Mouse (Mus musculus) midbrain, postnatal 0 days (tissue): ENCODE measurements around the gene AC161166.1. TPM values are rescaled to one million over a fixed set of nuclear protein-coding genes. Genes with fewer than 3 reads are reported as not detected.

Source experiments
- ATAC-seq: fragments of 200-750 bp; cut with Nextera tagmentation; 2 replicates; pipeline ENCODE4 v1.8.0; 2017; ENCODE audit warnings: moderate number of reproducible peaks, mild to moderate bottlenecking, moderate TSS enrichment, moderate library complexity; ENCODE audit not compliant: low FRiP score
- DNase-seq: peaks from one replicate; pipeline ENCODE4 v3.0.0-alpha.2; 2015; ENCODE audit warnings: low spot score
- H3K27ac ChIP-seq: fragments of 300-500 bp; sonication (generic); 2 replicates; pipeline ENCODE4 v1.5.1; 2014; ENCODE audit warnings: low read depth, mild to moderate bottlenecking, low read length, mixed read lengths
- H3K27me3 ChIP-seq: fragments of 300-500 bp; sonication (generic); 2 replicates; pipeline ENCODE4 v1.6.1; 2014; ENCODE audit warnings: low read length, control low read depth, mixed read lengths; ENCODE audit not compliant: insufficient read depth
- H3K36me3 ChIP-seq: fragments of 300-500 bp; sonication (generic); 2 replicates; pipeline ENCODE4 v1.6.1; 2014; ENCODE audit warnings: low read length, control low read depth, mixed read lengths; ENCODE audit not compliant: insufficient read depth
- H3K4me1 ChIP-seq: fragments of 300-500 bp; sonication (generic); 2 replicates; pipeline ENCODE4 v1.6.1; 2014; ENCODE audit warnings: mild to moderate bottlenecking, control low read depth, antibody characterized with exemption, low read length, mixed read lengths; ENCODE audit not compliant: insufficient read depth
- H3K4me2 ChIP-seq: fragments of 300-500 bp; sonication (generic); 2 replicates; pipeline ENCODE4 v1.6.1; 2014; ENCODE audit warnings: low read depth, mild to moderate bottlenecking, low read length, mixed read lengths; ENCODE audit not compliant: poor library complexity, severe bottlenecking
- H3K4me3 ChIP-seq: fragments of 300-500 bp; sonication (generic); 2 replicates; pipeline ENCODE4 v1.5.1; 2014; ENCODE audit warnings: low read depth, mild to moderate bottlenecking, low read length, moderate library complexity
- H3K9ac ChIP-seq: fragments of 300-500 bp; sonication (generic); replicated peaks from 2 replicates; pipeline ENCODE4 v1.6.1; 2014; ENCODE audit warnings: mild to moderate bottlenecking, low read length, moderate library complexity, mixed read lengths; ENCODE audit not compliant: poor library complexity, severe bottlenecking
- H3K9me3 ChIP-seq: fragments of 300-500 bp; sonication (generic); 2 replicates; pipeline ENCODE4 v1.6.1; 2016; ENCODE audit warnings: low read length, control low read depth
- CTCF ChIP-seq: IDR thresholded peaks from 2 replicates; pipeline ENCODE4 v1.5.1; 2016; ENCODE audit warnings: antibody characterized with exemption, mild to moderate bottlenecking
- WGBS: fragments of 180-500 bp; shearing (Covaris S2); extraction: QIAGEN DNeasy Blood & Tissue Kit; methylation state at CpG from one replicate; pipeline ENCODE4 v1.1.7; 2014; 5-methylcytosine and 5-hydroxymethylcytosine counted together
- polyA plus RNA-seq: library from polyadenylated mRNA; unstranded; fragments of >200 nt; fragmentation: Nextera tagmentation; extraction: Ambion mirVana; gene quantifications from 2 replicates; pipeline ENCODE4 v1.2.1, GENCODE M21; 2015
- total RNA-seq: library from RNA; depleted of rRNA; stranded (reverse); fragments of >200 nt; gene quantifications from 2 replicates; pipeline ENCODE4 v1.2.3, GENCODE M21; 2014

Gene AC161166.1
- total and polyA plus RNA-seq, 2 experiments from 2014 or later, result 0.78 TPM; not detected in 1

DNA sequence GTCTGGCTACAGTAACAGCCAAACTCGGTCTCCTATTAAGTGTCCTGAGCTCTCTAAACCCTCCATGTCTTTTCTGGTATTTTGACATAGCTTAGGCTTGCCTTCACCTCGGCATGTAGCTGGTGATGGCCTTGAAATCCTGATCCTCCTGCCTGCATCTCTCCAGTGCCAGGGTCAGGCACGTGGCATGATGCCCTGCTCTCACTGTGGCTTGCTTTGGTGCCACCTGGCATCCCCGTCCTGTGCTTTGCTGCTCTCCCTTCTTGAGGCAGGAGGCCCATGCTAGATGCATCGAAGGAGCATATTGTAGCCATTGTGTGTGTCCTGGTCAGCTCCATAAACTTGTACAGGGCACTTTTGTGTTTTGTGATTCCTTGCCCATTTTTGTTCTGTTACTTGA, 25.3 kb upstream of the AC161166.1 start:
- Histone ChIP-seq H3K4me3 (no peak overlapping the region), H3K9ac (no peak overlapping the region)
- WGBS, result 77% methylated on average over 5 of the region's 5 CpGs

GRCm38 (mm10) chr7:24537081-24537480, 24.8 kb upstream of the AC161166.1 start:
- WGBS, result 85% methylated on average over 4 of the region's 4 CpGs
- no peak for ATAC-seq

More for the DNA sequence above, 25.3 kb upstream of the AC161166.1 start:
- Histone ChIP-seq H3K4me1 (peaks cover 9% of the 10 kb centered on the region; the same call in 1 of the 2 replicates), H3K36me3 (peaks cover 25% of the 10 kb centered on the region), H3K9me3 (no peaks in the 10 kb centered on the region), H3K27me3 (no peaks in the 10 kb centered on the region), H3K4me2 (no peak overlapping the region), H3K27ac (no peak overlapping the region; the same call in 1 of the 2 replicates)
- ATAC-seq (no peak), DNase-seq (no peak)
- TF ChIP-seq CTCF, result no peak

DNA sequence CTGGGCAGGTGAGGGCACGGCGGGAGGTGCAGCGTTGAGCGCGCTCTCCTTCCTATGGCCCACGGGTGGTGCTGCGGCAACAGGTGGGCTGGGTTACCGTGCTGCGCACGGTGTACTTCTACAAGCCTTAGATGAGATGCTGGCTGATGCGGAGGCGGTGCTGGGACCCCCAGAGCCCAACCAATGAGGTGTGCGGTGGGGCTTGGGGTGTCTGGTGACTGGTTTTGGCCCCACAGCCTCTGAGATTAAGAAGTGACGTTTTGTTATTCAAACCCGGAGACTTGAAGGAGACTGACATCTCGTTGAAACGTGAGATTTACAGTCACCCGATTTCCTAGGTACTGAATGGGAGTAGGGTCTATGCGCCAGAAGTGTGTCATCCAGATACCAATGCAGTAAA, 22.0 kb upstream of the AC161166.1 start:
- DNase-seq (no peak), ATAC-seq (no peak)
- Histone ChIP-seq H3K9ac (peak overlapping the region; percentile 29; the same call in 1 of the 2 replicates), H3K4me2 (peak overlapping the region; percentile 36), H3K27ac (no peak overlapping the region), H3K27me3 (no peaks in the 10 kb centered on the region), H3K9me3 (no peaks in the 10 kb centered on the region), H3K36me3 (peaks cover 25% of the 10 kb centered on the region), H3K4me1 (peaks cover 19% of the 10 kb centered on the region), H3K4me3 (peak overlapping the region; percentile 14; the same call in 1 of the 2 replicates)
- TF ChIP-seq CTCF, result no peak
- 40% methylated on average over 17 of the region's 19 CpGs for WGBS

More at GRCm38 (mm10) chr7:24537081-24537480, 24.8 kb upstream of the AC161166.1 start:
- H3K4me2 ChIP-seq, result no peak overlapping the region
- no peak for TF ChIP-seq CTCF
- H3K9me3 ChIP-seq, result no peaks in the 10 kb centered on the region
- H3K27me3 ChIP-seq, result no peaks in the 10 kb centered on the region
- H3K4me3 ChIP-seq, result no peak overlapping the region
- no peak overlapping the region for H3K9ac ChIP-seq
- no peak overlapping the region for H3K27ac ChIP-seq
- no peak for DNase-seq
- H3K4me1 ChIP-seq, result peaks cover 14% of the 10 kb centered on the region
- H3K36me3 ChIP-seq, result peaks cover 25% of the 10 kb centered on the region

- H3K9me3 ChIP-seq, result no peaks in the 10 kb centered on the region
- H3K27ac ChIP-seq, result no peak overlapping the region
- peaks cover 25% of the 10 kb centered on the region for H3K36me3 ChIP-seq
- no peak for TF ChIP-seq CTCF
- no peak for ATAC-seq
- H3K27me3 ChIP-seq, result no peaks in the 10 kb centered on the region
- H3K4me2 ChIP-seq, result peak overlapping the region; percentile 36
- H3K4me3 ChIP-seq, result peak overlapping the region; percentile 14; the same call in 1 of the 2 replicates
- DNase-seq, result no peak
- 24% methylated on average over 33 of the region's 42 CpGs for WGBS
- peaks cover 21% of the 10 kb centered on the region for H3K4me1 ChIP-seq
- H3K9ac ChIP-seq, result peak overlapping the region; percentile 24; the same call in 1 of the 2 replicates
Measured at GRCm38 (mm10) chr7:24533806-24534205, 21.6 kb upstream of the AC161166.1 start.

GRCm38 (mm10) chr7:24533031-24533571, 20.8 kb upstream of the AC161166.1 start:
- ATAC-seq, result no peak

GRCm38 (mm10) chr7:24531211-24531971, 19.1 kb upstream of the AC161166.1 start:
- peak overlapping the region; percentile 68 for H3K4me3 ChIP-seq
- H3K27ac ChIP-seq, result peak overlapping the region; percentile 98
- peak; percentile 50 for ATAC-seq
- H3K36me3 ChIP-seq, result peaks cover 23% of the 10 kb centered on the region
- H3K9me3 ChIP-seq, result no peaks in the 10 kb centered on the region
- H3K27me3 ChIP-seq, result no peaks in the 10 kb centered on the region
- DNase-seq, result peak; percentile 80
- H3K9ac ChIP-seq, result peak overlapping the region; percentile 87
- H3K4me2 ChIP-seq, result peak overlapping the region; percentile 95
- WGBS, result under 1% methylated on average over 42 of the region's 43 CpGs
- TF ChIP-seq CTCF, result peak; percentile 83
- peaks cover 21% of the 10 kb centered on the region for H3K4me1 ChIP-seq

More at GRCm38 (mm10) chr7:24533031-24533571, 20.8 kb upstream of the AC161166.1 start:
- WGBS, result 65% methylated on average over 28 of the region's 28 CpGs
- Histone ChIP-seq H3K4me2 (no peak overlapping the region), H3K9ac (no peak overlapping the region), H3K27ac (no peak overlapping the region), H3K9me3 (no peaks in the 10 kb centered on the region), H3K4me3 (0 out of 2 replicates have a peak overlapping the region, but pooled peaks have one; percentile 14), H3K27me3 (no peaks in the 10 kb centered on the region), H3K36me3 (peaks cover 25% of the 10 kb centered on the region), H3K4me1 (peaks cover 21% of the 10 kb centered on the region)
- peak; percentile 26 for TF ChIP-seq CTCF
- no peak for DNase-seq
